Comparison of ENCODE assay signal across 10 mouse cellular contexts in genomic region chr1:72256381-72257256, GRCm38 (mm10). TPM values are rescaled to one million over a fixed set of nuclear protein-coding genes. Genes with fewer than 3 reads are reported as not detected.
A peak's percentile ranks its signal among the peaks of the same experiment; 100 is the strongest.
DNase-seq lines count a peak whose midpoint lies in the region; ATAC-seq and TF ChIP-seq lines count a peak whose summit lies in the region.
"Had no signal": no experiment of that assay in that cellular context is flagged by ENCODE, and none has a peak within 500 bp of the region (broad histone marks: within the 10 kb centered on the region; RNA-seq: fewer than 3 reads in every experiment).

No protein-coding gene starts in this region.

- peak in 1 of 2 experiments; percentile 10 for DNase-seq in heart, adult 2 months
- no peak for DNase-seq in heart, postnatal 36 days
- DNase-seq in midbrain, embryonic 10.5 days (ENCODE audit: low spot score) = no peak
- peak; percentile 38 for DNase-seq in forebrain, postnatal 0 days
- DNase-seq in left cerebral cortex, adult 11 months (ENCODE audit: low spot score) = no peak

- H3K27ac ChIP-seq in heart, adult 2 months = no peak overlapping the region
- no peak overlapping the region for H3K27ac ChIP-seq in midbrain, embryonic 12.5 days (replicated peaks)
- H3K27ac ChIP-seq in midbrain, embryonic 10.5 days (replicated peaks) = no peak overlapping the region
- H3K27ac ChIP-seq in forebrain, postnatal 0 days (ENCODE audit: low read depth, low read length) = peak overlapping the region; percentile 85
- no peak overlapping the region for H3K27ac ChIP-seq in stomach, embryonic 15.5 days

- no peaks in the 10 kb centered on the region for H3K9me3 ChIP-seq in midbrain, embryonic 12.5 days
- H3K9me3 ChIP-seq in midbrain, embryonic 10.5 days (replicated peaks) = no peaks in the 10 kb centered on the region
- no peaks in the 10 kb centered on the region for H3K9me3 ChIP-seq in forebrain, postnatal 0 days (ENCODE audit: low read length)
- no peaks in the 10 kb centered on the region for H3K9me3 ChIP-seq in stomach, embryonic 15.5 days
- H3K9me3 ChIP-seq: heart, embryonic 15.5 days; megakaryocyte, embryonic 14.5 days had no signal

- no peaks in the 10 kb centered on the region for H3K79me2 ChIP-seq in heart, adult 2 months (replicated peaks; ENCODE audit: control insufficient read depth, insufficient read depth, low read length)

- TF ChIP-seq EP300 in heart, adult 2 months (IDR thresholded peaks at IDR 0.05; ENCODE audit: insufficient read depth, low read depth, low read length) = 0 out of 2 replicates have a peak, but pooled peaks have one; percentile 22

- H3K9ac ChIP-seq in heart, adult 2 months (ENCODE audit: low read depth, low read length) = no peak overlapping the region
- no peak overlapping the region for H3K9ac ChIP-seq in midbrain, embryonic 12.5 days (replicated peaks)
- H3K9ac ChIP-seq in forebrain, postnatal 0 days = 0 out of 2 replicates have a peak overlapping the region, but pooled peaks have one; percentile 67
- H3K9ac ChIP-seq in stomach, embryonic 15.5 days = no peak overlapping the region
- H3K9ac ChIP-seq: heart, embryonic 15.5 days had no signal

- 66% methylated on average over 9 of the region's 9 CpGs for WGBS in heart, adult 2 months
- WGBS in midbrain, embryonic 12.5 days = 86% methylated on average over 9 of the region's 9 CpGs
- WGBS in midbrain, embryonic 10.5 days = 83% methylated on average over 9 of the region's 9 CpGs
- 73% methylated on average over 9 of the region's 9 CpGs for WGBS in forebrain, postnatal 0 days
- 82% methylated on average over 9 of the region's 9 CpGs for WGBS in stomach, embryonic 15.5 days

- intact Hi-C loops in heart, adult 2 months (cut with DNase I) = no loop called here
- intact Hi-C loops in heart, postnatal 36 days (cut with DNase I) = no loop called here

- peak overlapping the region; percentile 57 for H3K4me2 ChIP-seq in midbrain, embryonic 12.5 days (replicated peaks)
- H3K4me2 ChIP-seq in forebrain, postnatal 0 days (ENCODE audit: low read depth) = peak overlapping the region; percentile 59
- peak overlapping the region; percentile 69; the same call in 1 of the 2 replicates for H3K4me2 ChIP-seq in stomach, embryonic 15.5 days

- no peak for TF ChIP-seq CTCF in heart, adult 2 months (IDR thresholded peaks at IDR 0.05)
- peak; percentile 24 for TF ChIP-seq CTCF in forebrain, postnatal 0 days (IDR thresholded peaks at IDR 0.05; ENCODE audit: low read depth)

- no peak overlapping the region for H3K4me3 ChIP-seq in heart, adult 2 months
- H3K4me3 ChIP-seq in midbrain, embryonic 12.5 days = no peak overlapping the region
- no peak overlapping the region for H3K4me3 ChIP-seq in midbrain, embryonic 10.5 days
- peak overlapping the region; percentile 40 for H3K4me3 ChIP-seq in forebrain, postnatal 0 days (ENCODE audit: low read depth, low read length)
- no peak overlapping the region for H3K4me3 ChIP-seq in stomach, embryonic 15.5 days (replicated peaks)
- H3K4me3 ChIP-seq: megakaryocyte, embryonic 14.5 days had no signal

- no peaks in the 10 kb centered on the region for H3K36me3 ChIP-seq in heart, adult 2 months (ENCODE audit: control insufficient read depth, insufficient read depth, low read length)
- H3K36me3 ChIP-seq in midbrain, embryonic 12.5 days = no peaks in the 10 kb centered on the region
- no peaks in the 10 kb centered on the region for H3K36me3 ChIP-seq in midbrain, embryonic 10.5 days
- H3K36me3 ChIP-seq in forebrain, postnatal 0 days (ENCODE audit: insufficient read depth) = no peaks in the 10 kb centered on the region
- peaks cover 7% of the 10 kb centered on the region; the same call in 1 of the 2 replicates for H3K36me3 ChIP-seq in stomach, embryonic 15.5 days
- H3K36me3 ChIP-seq: heart, embryonic 15.5 days had no signal

- H3K27me3 ChIP-seq in heart, adult 2 months (ENCODE audit: control insufficient read depth, insufficient read depth, low read length) = no peaks in the 10 kb centered on the region
- peaks cover 16% of the 10 kb centered on the region for H3K27me3 ChIP-seq in midbrain, embryonic 12.5 days
- H3K27me3 ChIP-seq in midbrain, embryonic 10.5 days (ENCODE audit: low read depth, poor library complexity, severe bottlenecking) = peaks cover 25% of the 10 kb centered on the region
- H3K27me3 ChIP-seq in forebrain, postnatal 0 days (ENCODE audit: insufficient read depth, low read length) = no peaks in the 10 kb centered on the region
- no peaks in the 10 kb centered on the region for H3K27me3 ChIP-seq in stomach, embryonic 15.5 days (replicated peaks)
- H3K27me3 ChIP-seq: heart, embryonic 15.5 days; megakaryocyte, embryonic 14.5 days had no signal

- TF ChIP-seq POLR2A in heart, adult 2 months (IDR thresholded peaks at IDR 0.05; ENCODE audit: insufficient read depth, low read depth, low read length) = no peak

- peaks cover 3% of the 10 kb centered on the region for H3K4me1 ChIP-seq in heart, adult 2 months (ENCODE audit: control insufficient read depth, insufficient read depth, low read length)
- peaks cover 28% of the 10 kb centered on the region for H3K4me1 ChIP-seq in midbrain, embryonic 12.5 days
- peaks cover 44% of the 10 kb centered on the region for H3K4me1 ChIP-seq in midbrain, embryonic 10.5 days
- H3K4me1 ChIP-seq in forebrain, postnatal 0 days (ENCODE audit: insufficient read depth) = peaks cover 9% of the 10 kb centered on the region; the same call in 1 of the 2 replicates
- peaks cover 19% of the 10 kb centered on the region for H3K4me1 ChIP-seq in stomach, embryonic 15.5 days

- ATAC-seq in midbrain, embryonic 12.5 days (ENCODE audit: low FRiP score, low read depth) = no peak
- no peak for ATAC-seq in forebrain, postnatal 0 days
- ATAC-seq in stomach, embryonic 15.5 days (ENCODE audit: insufficient read depth, low FRiP score, low read depth) = no peak
- ATAC-seq in CD4-positive, CD25-positive, alpha-beta regulatory T cell, adult 4 months = no peak

RNA-seq across cellular contexts. Expression of gene Pecr, which starts 27.5 kb away (rescaled TPM):
- 10 to 100 TPM in 1 of 2 experiments, 1 to 10 TPM in 1; 8.7 to 10.0 TPM for total RNA-seq in heart, adult 2 months (2021)
- 10.9 and 13.5 TPM in 2 replicates for polyA plus RNA-seq in heart, adult 2 months (2012; rRNA removed)
- total RNA-seq in heart, postnatal 36 days (2021) = 10 to 100 TPM; 10.3 to 11.7 TPM
- polyA plus RNA-seq in midbrain, embryonic 12.5 days (2016; fragmentation: Nextera tagmentation; extraction: Ambion mirVana) = 12.7 and 12.8 TPM in 2 replicates
- polyA plus RNA-seq in midbrain, embryonic 10.5 days (2016; fragmentation: Nextera tagmentation; extraction: Ambion mirVana) = 17.8 and 18.2 TPM in 2 replicates
- total RNA-seq in forebrain, postnatal 0 days (2014; rRNA removed) = 4.6 and 7.5 TPM in 2 replicates
- 8.0 and 11.9 TPM in 2 replicates for polyA plus RNA-seq in forebrain, postnatal 0 days (2015; fragmentation: Nextera tagmentation; extraction: Ambion mirVana)
- 47.1 and 57.3 TPM in 2 replicates for polyA plus RNA-seq in stomach, embryonic 15.5 days (2015; fragmentation: Nextera tagmentation; extraction: Ambion mirVana)
- 1 to 10 TPM; 3.8 to 4.1 TPM for polyA plus RNA-seq in CD4-positive, CD25-positive, alpha-beta regulatory T cell, adult 4 months (2017; shearing (Covaris generic))

RNA-seq across cellular contexts. Expression of gene Tmem169, which starts 27.6 kb away (rescaled TPM):
- under 1 TPM in 1 of 2 experiments, not detected in 1; 0.16 TPM for total RNA-seq in heart, adult 2 months (2021)
- 0.04 and 0.06 TPM in 2 replicates for polyA plus RNA-seq in heart, adult 2 months (2012; rRNA removed)
- not detected for total RNA-seq in heart, postnatal 36 days (2021)
- polyA plus RNA-seq in midbrain, embryonic 12.5 days (2016; fragmentation: Nextera tagmentation; extraction: Ambion mirVana) = 23.2 and 25.4 TPM in 2 replicates
- polyA plus RNA-seq in midbrain, embryonic 10.5 days (2016; fragmentation: Nextera tagmentation; extraction: Ambion mirVana) = 5.6 and 12.2 TPM in 2 replicates
- total RNA-seq in forebrain, postnatal 0 days (2014; rRNA removed) = 36.1 and 38.8 TPM in 2 replicates
- 22.7 and 35.2 TPM in 2 replicates for polyA plus RNA-seq in forebrain, postnatal 0 days (2015; fragmentation: Nextera tagmentation; extraction: Ambion mirVana)
- polyA plus RNA-seq in stomach, embryonic 15.5 days (2015; fragmentation: Nextera tagmentation; extraction: Ambion mirVana) = 3.2 and 3.3 TPM in 2 replicates
- polyA plus RNA-seq in CD4-positive, CD25-positive, alpha-beta regulatory T cell, adult 4 months (2017; shearing (Covaris generic)) = under 1 TPM in 1 of 2 experiments, not detected in 1; 0.17 TPM

RNA-seq across cellular contexts. Expression of gene Mreg, which starts 44.5 kb away (rescaled TPM):
- 10 to 100 TPM; 31.1 to 34.8 TPM for total RNA-seq in heart, adult 2 months (2021)
- polyA plus RNA-seq in heart, adult 2 months (2012; rRNA removed) = 14.9 and 18.3 TPM in 2 replicates
- total RNA-seq in heart, postnatal 36 days (2021) = 10 to 100 TPM; 34.5 to 35.5 TPM
- 3.0 and 3.1 TPM in 2 replicates for polyA plus RNA-seq in midbrain, embryonic 12.5 days (2016; fragmentation: Nextera tagmentation; extraction: Ambion mirVana)
- polyA plus RNA-seq in midbrain, embryonic 10.5 days (2016; fragmentation: Nextera tagmentation; extraction: Ambion mirVana) = 5.0 and 7.6 TPM in 2 replicates
- 1.7 and 1.9 TPM in 2 replicates for total RNA-seq in forebrain, postnatal 0 days (2014; rRNA removed)
- polyA plus RNA-seq in forebrain, postnatal 0 days (2015; fragmentation: Nextera tagmentation; extraction: Ambion mirVana) = 1.7 and 2.1 TPM in 2 replicates
- 8.5 and 9.7 TPM in 2 replicates for polyA plus RNA-seq in stomach, embryonic 15.5 days (2015; fragmentation: Nextera tagmentation; extraction: Ambion mirVana)
- polyA plus RNA-seq in CD4-positive, CD25-positive, alpha-beta regulatory T cell, adult 4 months (2017; shearing (Covaris generic)) = under 1 TPM in 1 of 2 experiments, not detected in 1; 0.13 TPM

RNA-seq across cellular contexts. Expression of gene Xrcc5, which starts 50.6 kb away (rescaled TPM):
- total RNA-seq in heart, adult 2 months (2021) = 10 to 100 TPM; 14.1 to 16.2 TPM
- polyA plus RNA-seq in heart, adult 2 months (2012; rRNA removed) = 3.6 and 7.8 TPM in 2 replicates
- 10 to 100 TPM; 13.2 to 15.2 TPM for total RNA-seq in heart, postnatal 36 days (2021)
- 39.9 and 42.3 TPM in 2 replicates for polyA plus RNA-seq in midbrain, embryonic 12.5 days (2016; fragmentation: Nextera tagmentation; extraction: Ambion mirVana)
- 46.6 and 48.7 TPM in 2 replicates for polyA plus RNA-seq in midbrain, embryonic 10.5 days (2016; fragmentation: Nextera tagmentation; extraction: Ambion mirVana)
- total RNA-seq in forebrain, postnatal 0 days (2014; rRNA removed) = 10.3 and 12.7 TPM in 2 replicates
- polyA plus RNA-seq in forebrain, postnatal 0 days (2015; fragmentation: Nextera tagmentation; extraction: Ambion mirVana) = 11.9 and 12.8 TPM in 2 replicates
- polyA plus RNA-seq in stomach, embryonic 15.5 days (2015; fragmentation: Nextera tagmentation; extraction: Ambion mirVana) = 34.5 and 42.9 TPM in 2 replicates
- 10 to 100 TPM; 24.6 to 26.7 TPM for polyA plus RNA-seq in CD4-positive, CD25-positive, alpha-beta regulatory T cell, adult 4 months (2017; shearing (Covaris generic))
